Mouse (Mus musculus): ENCODE data around the gene Sult2b1. TPM values are rescaled to one million over a fixed set of nuclear protein-coding genes. Genes with fewer than 3 reads are reported as not detected.

Sult2b1 gene
- total RNA-seq, 2 experiments from 2014 or later = not detected

- DNase-seq = no peak
Observed at GRCm38 (mm10) chr7:45770427-45771082, 13.9 kb downstream of the Sult2b1 start.

- no peak for DNase-seq
Observed at GRCm38 (mm10) chr7:45767500-45767899, 17.0 kb downstream of the Sult2b1 start.

- DNase-seq = no peak
Observed at GRCm38 (mm10) chr7:45766764-45767163, 17.7 kb downstream of the Sult2b1 start.

GRCm38 (mm10) chr7:45765995-45766394 lies 18.5 kb downstream of the Sult2b1 start:
- DNase-seq = no peak

GRCm38 (mm10) chr7:45760151-45760550 lies 24.3 kb downstream of the Sult2b1 start:
- no peak for DNase-seq

- DNase-seq = no peak
Observed at GRCm38 (mm10) chr7:45759400-45759799, 25.1 kb downstream of the Sult2b1 start.

GRCm38 (mm10) chr7:45755703-45756102 lies 28.8 kb downstream of the Sult2b1 start:
- DNase-seq = no peak

- DNase-seq = no peak
Observed at GRCm38 (mm10) chr7:45750162-45750561, 34.3 kb downstream of the Sult2b1 start.

- DNase-seq = no peak
Observed at GRCm38 (mm10) chr7:45749401-45749800, 35.1 kb downstream of the Sult2b1 start.

GRCm38 (mm10) chr7:45748110-45748509 lies 36.4 kb downstream of the Sult2b1 start:
- no peak for DNase-seq

GRCm38 (mm10) chr7:45747450-45747849 lies 37.0 kb downstream of the Sult2b1 start:
- no peak for DNase-seq

GRCm38 (mm10) chr7:45746518-45746917 lies 38.0 kb downstream of the Sult2b1 start:
- DNase-seq = no peak

- peak; percentile 79 for DNase-seq
Observed at GRCm38 (mm10) chr7:45744387-45744786, 40.1 kb downstream of the Sult2b1 start.

GRCm38 (mm10) chr7:45742338-45742737 lies 42.1 kb downstream of the Sult2b1 start:
- DNase-seq = no peak

GRCm38 (mm10) chr7:45741777-45742176 lies 42.7 kb downstream of the Sult2b1 start:
- DNase-seq = no peak

GRCm38 (mm10) chr7:45741308-45741707 lies 43.2 kb downstream of the Sult2b1 start:
- no peak for DNase-seq

- DNase-seq = no peak
Observed at GRCm38 (mm10) chr7:45739820-45740219, 44.6 kb downstream of the Sult2b1 start.

- DNase-seq = peak; percentile 79
Observed at GRCm38 (mm10) chr7:45739162-45739763, 45.2 kb downstream of the Sult2b1 start.

GRCm38 (mm10) chr7:45733477-45733876 lies 51.0 kb downstream of the Sult2b1 start:
- DNase-seq = no peak

- peak; percentile 42 for DNase-seq
Observed at GRCm38 (mm10) chr7:45730727-45731431, 53.6 kb downstream of the Sult2b1 start.

- DNase-seq = no peak
Observed at GRCm38 (mm10) chr7:45727625-45728024, 56.8 kb downstream of the Sult2b1 start.

GRCm38 (mm10) chr7:45726419-45726818 lies 58.0 kb downstream of the Sult2b1 start:
- no peak for DNase-seq

- no peak for DNase-seq
Observed at GRCm38 (mm10) chr7:45725713-45726112, 58.8 kb downstream of the Sult2b1 start, which contains the start of gene Spaca4. Spaca4 (minus strand) TSS chr7:45725813.
